Mouse (Mus musculus) gastrocnemius, adult 2 months (tissue): Measurements from ENCODE around the gene Krt33b. TPM values are rescaled to one million over a fixed set of nuclear protein-coding genes. Genes with fewer than 3 reads are reported as not detected.

ENCODE experiments used
- DNase-seq: peaks from one replicate; pipeline ENCODE4 v3.0.0; 2022
- H3K27ac ChIP-seq: fragments of 200-600 bp; 2 replicates; pipeline ENCODE4 v1.8.1; 2022; ENCODE audit warnings: mild to moderate bottlenecking
- H3K4me3 ChIP-seq: fragments of 200-600 bp; 2 replicates; pipeline ENCODE4 v1.8.1; 2022; ENCODE audit warnings: mild to moderate bottlenecking, moderate library complexity
- CTCF ChIP-seq: fragments of 200-600 bp; IDR thresholded peaks from 2 replicates; pipeline ENCODE4 v1.8.1; 2022; ENCODE audit warnings: antibody characterized with exemption, mild to moderate bottlenecking, moderate library complexity
- intact Hi-C: fragments of 180-260 bp; cut with DNase I; formaldehyde crosslinking; loops from one replicate; pipeline ENCODE4 v1.15.1; 2025
- total RNA-seq, 2 experiments: library from RNA; stranded (reverse); gene quantifications; 2 replicates each; pipeline ENCODE4 v1.2.3; 2021

Gene Krt33b
- total RNA-seq, 2 experiments from 2014 or later = not detected

- TF ChIP-seq CTCF = no peak
- intact Hi-C loops = no loop called here
Observed at GRCm38 (mm10) chr11:100016112-100016511, 13.6 kb downstream of the Krt33b start, which contains the start of gene Krt33a. Gene Krt33a, minus strand, starts transcription at chr11:100016212.

GRCm38 (mm10) chr11:100013691-100014171, 15.9 kb downstream of the Krt33b start:
- no peak for TF ChIP-seq CTCF
- no peak for DNase-seq
- H3K27ac ChIP-seq = no peak overlapping the region
- H3K4me3 ChIP-seq = no peak overlapping the region
- intact Hi-C loops = no loop called here

More at GRCm38 (mm10) chr11:100016112-100016511, 13.6 kb downstream of the Krt33b start, which contains the start of gene Krt33a:
- Histone ChIP-seq H3K27ac (no peak within 1 kb of the TSS), H3K4me3 (no peak within 1 kb of the TSS)
- DNase-seq = no peak

DNA sequence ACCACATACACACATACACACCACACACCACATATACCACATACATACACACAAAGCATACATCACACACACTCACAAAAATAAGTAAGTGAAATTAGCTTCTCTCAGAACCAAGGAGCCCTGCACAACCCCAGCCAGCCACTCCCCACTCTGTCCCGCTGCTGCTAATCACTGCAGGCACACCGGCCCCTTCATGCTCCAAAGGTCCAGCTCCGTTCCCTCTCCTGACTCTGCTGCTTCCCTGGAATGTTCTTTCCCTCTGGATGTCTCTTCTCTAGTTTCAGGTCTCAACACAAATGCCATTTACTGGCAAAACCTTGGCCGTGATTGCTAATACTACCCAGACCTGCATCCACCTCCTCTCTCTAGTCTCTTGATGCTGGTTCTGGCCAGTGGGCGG, 19.0 kb downstream of the Krt33b start:
- no peak overlapping the region for H3K4me3 ChIP-seq
- DNase-seq = no peak
- intact Hi-C loops = no loop called here
- no peak for TF ChIP-seq CTCF
- no peak overlapping the region for H3K27ac ChIP-seq

GRCm38 (mm10) chr11:100008336-100008735, 21.3 kb downstream of the Krt33b start:
- no peak for DNase-seq
- Histone ChIP-seq H3K4me3 (no peak overlapping the region), H3K27ac (no peak overlapping the region)
- no peak for TF ChIP-seq CTCF
- intact Hi-C loops = loop anchor here (5.0 kb wide), 1 partner anchor 546 kb away; no protein-coding TSS in a partner anchor

DNA sequence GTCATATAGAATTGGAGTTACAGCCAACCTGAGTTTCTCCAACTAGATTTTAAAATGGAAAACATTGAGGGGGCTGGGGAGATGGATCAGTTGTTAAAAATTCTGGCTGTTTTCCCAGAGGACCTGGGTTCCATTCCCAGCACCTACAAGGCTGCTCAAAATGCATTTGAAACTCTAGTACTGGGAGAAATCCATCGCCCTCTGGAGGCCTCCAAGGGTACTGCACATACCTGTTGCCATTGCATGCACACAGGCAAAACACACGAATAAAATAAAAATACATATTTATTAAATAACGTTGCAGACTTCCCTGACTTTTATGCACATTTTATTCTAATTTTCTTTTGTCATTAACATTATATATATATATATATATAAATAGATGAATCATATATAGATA, 23.0 kb downstream of the Krt33b start:
- H3K27ac ChIP-seq = no peak overlapping the region
- TF ChIP-seq CTCF = peak; percentile 47
- no peak for DNase-seq
- no peak overlapping the region for H3K4me3 ChIP-seq
- intact Hi-C loops = loop anchor here (5.0 kb wide), 1 partner anchor 544 kb away; no protein-coding TSS in a partner anchor

- intact Hi-C loops = loop anchor here (5.0 kb wide), 1 partner anchor 544 kb away; no protein-coding TSS in a partner anchor
- DNase-seq = no peak
- no peak for TF ChIP-seq CTCF
- Histone ChIP-seq H3K27ac (no peak overlapping the region), H3K4me3 (no peak overlapping the region)
Observed at GRCm38 (mm10) chr11:100005905-100006304, 23.8 kb downstream of the Krt33b start.

DNA sequence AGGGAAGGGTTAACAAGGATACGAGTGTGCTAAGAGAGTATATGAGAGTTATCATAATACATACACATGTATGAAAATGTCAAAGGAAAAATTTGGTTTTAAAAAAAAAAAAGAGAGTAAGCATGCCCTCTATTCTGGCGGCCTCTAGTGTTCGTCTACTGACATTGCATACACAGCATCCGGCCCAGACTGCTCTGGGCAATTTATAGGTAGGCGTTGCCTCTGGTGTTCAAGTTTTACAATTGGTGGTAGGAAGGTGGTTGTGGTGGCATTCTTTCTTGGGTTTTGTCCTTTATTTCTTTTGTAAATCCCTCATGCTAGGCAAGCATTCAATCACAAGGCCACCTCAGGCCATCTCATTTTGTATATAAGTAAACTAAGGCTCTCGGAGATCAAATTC, 24.8 kb downstream of the Krt33b start:
- peak; percentile 40 for DNase-seq
- intact Hi-C loops = loop anchor here (5.0 kb wide), 1 partner anchor 543 kb away; no protein-coding TSS in a partner anchor
- H3K4me3 ChIP-seq = no peak overlapping the region
- no peak overlapping the region for H3K27ac ChIP-seq
- peak; percentile 91 for TF ChIP-seq CTCF

GRCm38 (mm10) chr11:99999091-99999490, 30.6 kb downstream of the Krt33b start:
- no peak for DNase-seq
- TF ChIP-seq CTCF = no peak
- H3K27ac ChIP-seq = no peak overlapping the region
- H3K4me3 ChIP-seq = no peak overlapping the region
- intact Hi-C loops = no loop called here

DNA sequence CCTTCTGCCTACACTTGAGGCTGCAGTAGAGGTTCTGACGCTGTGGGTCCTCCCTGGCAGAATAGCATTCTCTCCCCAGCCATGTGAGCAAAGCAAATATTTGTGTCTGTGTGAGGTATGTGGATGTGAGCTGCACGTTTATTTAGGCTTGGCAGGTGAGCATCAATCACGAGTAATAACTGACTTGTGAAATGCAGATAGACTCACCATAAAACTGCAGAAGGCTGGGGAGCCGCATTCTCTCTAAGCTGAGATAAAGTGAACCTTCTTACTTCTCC, 35.3 kb downstream of the Krt33b start:
- DNase-seq = no peak
- TF ChIP-seq CTCF = no peak
- intact Hi-C loops = no loop called here
- no peak overlapping the region for H3K4me3 ChIP-seq
- no peak overlapping the region for H3K27ac ChIP-seq

DNA sequence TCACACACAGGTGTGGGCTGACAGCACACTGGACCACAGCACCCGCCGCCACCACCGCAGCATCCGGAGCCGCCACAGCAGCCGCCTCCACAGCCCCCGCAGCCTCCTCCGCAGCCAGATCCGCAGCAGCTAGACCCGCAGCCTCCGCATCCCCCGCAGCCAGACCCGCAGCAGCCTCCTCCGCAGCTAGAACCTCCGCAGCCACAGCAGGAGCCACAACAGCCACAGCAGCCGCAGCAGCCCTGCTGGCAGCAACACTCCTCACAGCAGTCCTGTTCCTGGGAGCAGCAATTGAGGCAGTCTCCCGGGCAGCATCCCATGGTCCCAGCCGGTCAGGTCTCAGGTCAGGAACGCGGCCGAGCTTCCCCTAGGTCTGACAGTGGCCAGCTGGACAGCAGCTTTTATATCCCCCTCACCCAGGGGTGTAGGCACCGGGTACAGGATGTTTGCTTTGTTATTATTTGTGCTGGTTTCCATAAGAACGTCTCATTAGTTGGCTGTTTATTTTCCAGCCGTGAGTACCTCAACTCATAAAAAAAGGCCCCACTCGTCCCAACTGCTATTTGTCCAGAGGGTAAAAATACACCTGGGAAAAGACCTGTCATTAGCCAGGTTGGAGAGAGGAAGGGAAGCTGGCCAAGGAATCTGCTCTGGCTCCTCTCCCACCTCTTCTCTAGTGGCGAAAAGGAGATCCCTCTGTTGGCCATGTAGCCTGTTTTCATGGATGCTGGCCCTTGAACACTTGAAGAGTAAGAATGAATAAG, 35.9 kb downstream of the Krt33b start, which contains the start of gene Krtap17-1:
Krtap17-1 (minus strand) TSS at position 375 of the 764 bp plus-strand sequence.
- no peak for TF ChIP-seq CTCF
- Histone ChIP-seq H3K27ac (no peak within 1 kb of the TSS), H3K4me3 (no peak within 1 kb of the TSS)
- DNase-seq = no peak
- intact Hi-C loops = no loop called here

- DNase-seq = no peak
- intact Hi-C loops = no loop called here
- no peak overlapping the region for H3K4me3 ChIP-seq
- H3K27ac ChIP-seq = no peak overlapping the region
- no peak for TF ChIP-seq CTCF
Observed at GRCm38 (mm10) chr11:99990571-99990970, 39.1 kb downstream of the Krt33b start.

GRCm38 (mm10) chr11:99989881-99990405, 39.7 kb downstream of the Krt33b start:
- intact Hi-C loops = no loop called here
- TF ChIP-seq CTCF = no peak
- no peak overlapping the region for H3K4me3 ChIP-seq
- H3K27ac ChIP-seq = no peak overlapping the region
- DNase-seq = no peak

DNA sequence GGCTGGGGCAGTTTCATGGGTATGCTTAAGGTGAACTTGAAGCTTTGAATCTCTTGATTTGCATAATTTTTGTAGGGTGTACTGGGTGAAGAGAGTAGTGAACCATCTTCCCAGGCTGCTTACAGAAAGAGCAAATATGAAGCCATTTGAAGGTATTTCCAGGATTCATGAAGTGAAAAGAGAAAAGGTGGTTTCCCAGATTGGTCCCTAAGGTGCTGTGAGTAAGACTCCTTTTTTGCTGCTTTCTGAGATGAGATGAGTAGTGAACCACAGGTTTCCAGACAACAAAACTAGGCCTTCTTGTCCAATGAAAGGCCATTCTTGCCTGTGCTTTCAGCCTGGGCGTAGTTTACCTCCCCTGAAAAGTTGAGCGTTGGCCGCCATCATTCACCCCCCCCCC, 41.1 kb downstream of the Krt33b start:
- no peak for TF ChIP-seq CTCF
- intact Hi-C loops = no loop called here
- Histone ChIP-seq H3K4me3 (no peak overlapping the region), H3K27ac (no peak overlapping the region)
- DNase-seq = no peak
